Mouse (Mus musculus) left cerebral cortex, adult 2 months (tissue): ENCODE data around the gene Ptprt. TPM values are rescaled to one million over a fixed set of nuclear protein-coding genes. Genes with fewer than 3 reads are reported as not detected.
A peak's percentile ranks its signal among the peaks of the same experiment; 100 is the strongest.

ENCODE experiments used
- DNase-seq, 2 experiments: peaks; one replicate each; pipeline ENCODE4 v3.0.0; 2021 to 2022; ENCODE audit warnings: low spot score in 2 of 2, mixed read lengths in 1 of 2; ENCODE audit errors: extremely low spot score in 1 of 2
- H3K27ac ChIP-seq: fragments of 200-600 bp; 2 replicates; pipeline ENCODE4 v1.8.1; 2022
- H3K4me3 ChIP-seq: fragments of 200-600 bp; 2 replicates; pipeline ENCODE4 v1.8.1; 2022
- CTCF ChIP-seq: fragments of 200-600 bp; IDR thresholded peaks from 2 replicates; pipeline ENCODE4 v1.8.1; 2022; ENCODE audit warnings: antibody characterized with exemption, mild to moderate bottlenecking, moderate library complexity
- intact Hi-C: fragments of 180-260 bp; cut with DNase I; formaldehyde crosslinking; loops from one replicate; pipeline ENCODE4 v1.15.1; 2025
- long read RNA-seq, 2 experiments: library from polyadenylated mRNA; stranded (forward); transcript quantifications; one replicate each; pipeline ENCODE4 v2.0.0; 2021; ENCODE audit warnings: borderline mapping rate in 2 of 2
- total RNA-seq, 2 experiments: library from RNA; stranded (reverse); gene quantifications; 2 replicates each; pipeline ENCODE4 v1.2.3; 2021

The Ptprt gene
- 100 to 1,000 TPM; 101 to 103 TPM for total RNA-seq
- long read RNA-seq, experiment 1, partial matches to known transcripts: 0 of 13 reads
- long read RNA-seq, experiment 1, other reads (novel, unspliced or antisense): 13 of 13 reads
- long read RNA-seq, experiment 2, partial matches to known transcripts: 2 of 13 reads
- long read RNA-seq, experiment 2, other reads (novel, unspliced or antisense): 11 of 13 reads

DNA sequence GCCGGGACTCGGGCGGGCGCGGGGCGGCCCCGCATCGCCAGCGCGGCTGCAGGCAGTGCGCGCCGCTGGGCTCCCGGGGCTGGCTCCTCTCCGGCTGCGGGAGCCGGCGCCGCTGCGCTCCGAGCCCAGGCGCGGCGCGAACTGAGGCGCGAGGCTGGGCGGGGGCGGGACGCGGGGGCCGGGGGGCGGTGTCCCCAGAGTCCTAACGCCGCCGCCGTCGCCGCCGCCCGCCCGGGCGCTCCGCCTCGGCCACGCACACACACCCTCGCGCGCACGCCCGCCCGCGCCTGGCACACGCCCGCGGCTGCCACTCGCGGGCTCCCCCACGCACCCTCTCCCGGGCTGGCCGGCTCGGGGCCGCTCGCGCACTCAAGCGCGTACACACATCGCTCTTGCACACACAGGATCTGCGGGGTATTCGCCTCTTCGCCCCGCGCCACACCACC lies at the start of gene Ptprt:
Ptprt (minus strand) TSS at position 207 of the 446 bp plus-strand sequence.
- Histone ChIP-seq H3K4me3 (peak within 1 kb of the TSS; percentile 68), H3K27ac (peak within 1 kb of the TSS; percentile 68)
- DNase-seq: peak; percentile 68 to 69
- no peak for TF ChIP-seq CTCF
- intact Hi-C loops: loop anchor here (5.0 to 10.0 kb wide), 2 partner anchors 261 to 1326 kb away; no protein-coding TSS in a partner anchor

DNA sequence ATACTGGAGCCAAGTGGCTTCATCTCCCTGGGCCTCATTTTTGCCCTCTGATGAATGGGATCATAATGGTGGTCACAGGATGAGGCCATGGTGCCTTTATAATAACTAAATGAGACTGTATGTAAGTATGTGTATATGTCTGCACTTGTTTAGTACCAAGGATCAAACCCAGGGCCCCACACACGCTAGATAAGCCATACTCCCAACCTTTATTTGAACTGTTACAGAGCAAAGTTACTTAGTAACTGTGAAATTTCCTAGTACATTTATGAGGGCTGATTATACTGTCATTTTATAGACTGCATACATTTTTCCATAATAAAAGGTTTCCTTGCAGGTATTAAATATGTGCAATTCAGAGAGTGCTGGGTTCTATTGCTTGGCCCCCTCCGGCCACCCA lies 49.5 kb upstream of the Ptprt start:
- Histone ChIP-seq H3K27ac (no peak overlapping the region), H3K4me3 (no peak overlapping the region)
- DNase-seq: no peak
- no peak for TF ChIP-seq CTCF
- intact Hi-C loops: no loop called here

DNA sequence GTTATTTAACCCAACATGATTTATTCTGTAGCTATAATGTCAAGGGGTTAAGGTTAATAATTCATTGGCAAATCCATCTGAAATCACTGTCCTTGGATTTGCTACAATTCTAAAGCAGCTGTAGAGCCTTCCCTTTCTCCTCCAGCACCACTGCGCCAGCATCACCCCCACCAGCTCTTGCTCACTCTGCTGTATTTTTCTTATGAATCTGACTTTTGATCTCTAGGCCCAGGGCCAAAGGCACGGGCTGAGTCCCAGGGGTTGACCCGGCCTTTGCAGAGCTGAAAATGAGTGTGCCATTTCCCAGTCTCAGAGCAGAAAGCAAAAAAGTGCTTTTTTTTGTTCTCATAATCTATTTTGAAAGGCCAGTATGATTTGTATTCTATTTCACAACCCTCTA lies 38.7 kb upstream of the Ptprt start:
- TF ChIP-seq CTCF: no peak
- DNase-seq: no peak
- Histone ChIP-seq H3K4me3 (no peak overlapping the region), H3K27ac (no peak overlapping the region)
- intact Hi-C loops: no loop called here

DNA sequence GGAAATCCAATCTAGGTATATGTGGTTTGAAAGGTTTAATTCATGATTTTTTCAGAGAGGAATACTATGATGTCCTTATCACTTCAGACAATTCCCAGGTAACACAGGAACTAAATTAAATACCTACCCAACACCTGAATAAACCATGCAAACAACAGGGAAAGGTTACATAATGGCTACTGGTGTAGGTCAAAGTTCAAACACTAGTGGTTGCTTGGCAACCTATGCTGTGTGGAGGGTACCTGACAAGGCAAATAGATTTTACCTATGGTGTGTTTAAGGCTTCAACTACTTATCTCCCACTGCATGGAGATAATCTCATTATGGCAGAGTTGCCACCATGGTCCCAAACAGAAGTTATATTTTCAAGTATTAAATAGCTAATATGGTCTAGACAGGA lies 38.1 kb upstream of the Ptprt start:
- intact Hi-C loops: no loop called here
- Histone ChIP-seq H3K4me3 (no peak overlapping the region), H3K27ac (no peak overlapping the region)
- no peak for TF ChIP-seq CTCF
- no peak for DNase-seq

DNA sequence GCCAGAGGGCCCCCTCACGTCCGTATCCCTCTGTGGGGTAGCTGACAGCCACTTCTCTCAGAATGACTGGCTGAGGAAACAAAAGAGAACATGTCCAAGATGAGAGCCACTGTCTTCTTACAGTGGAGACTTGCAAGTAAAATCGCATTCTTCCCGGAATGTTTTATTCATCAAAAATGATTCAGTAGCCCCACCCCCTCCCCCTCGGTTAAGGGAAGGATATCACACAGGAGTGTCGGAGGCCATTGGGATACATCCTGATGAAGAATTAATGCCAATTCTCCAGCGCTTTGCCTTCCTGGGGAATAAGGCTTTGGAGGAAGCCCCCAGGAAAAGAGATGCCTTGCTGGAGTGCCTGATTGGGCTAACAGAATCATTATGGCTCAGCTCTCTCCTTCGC lies 37.1 kb upstream of the Ptprt start:
- intact Hi-C loops: no loop called here
- no peak overlapping the region for H3K4me3 ChIP-seq
- no peak for TF ChIP-seq CTCF
- no peak overlapping the region for H3K27ac ChIP-seq
- DNase-seq: no peak

DNA sequence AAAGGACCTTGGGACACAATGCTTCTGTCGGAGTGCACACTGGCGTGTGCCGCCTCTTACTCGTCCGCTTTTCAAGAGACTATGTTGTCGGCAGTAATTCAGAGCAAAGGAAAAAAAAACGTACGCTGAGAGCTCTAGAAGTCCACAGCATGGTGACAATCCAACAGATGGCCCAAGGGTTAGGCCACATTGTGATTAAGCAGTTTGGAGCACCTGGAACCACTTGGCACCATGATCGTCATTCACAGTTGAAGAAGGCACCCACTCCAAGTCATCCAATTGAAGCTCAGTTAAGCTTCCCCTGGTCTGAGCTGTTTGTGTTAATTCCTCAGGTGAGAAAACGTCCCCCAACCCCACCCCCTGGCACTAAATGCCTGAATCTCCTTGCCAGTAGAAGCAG lies 36.2 kb upstream of the Ptprt start:
- intact Hi-C loops: no loop called here
- DNase-seq: no peak
- no peak overlapping the region for H3K4me3 ChIP-seq
- TF ChIP-seq CTCF: no peak
- H3K27ac ChIP-seq: no peak overlapping the region

DNA sequence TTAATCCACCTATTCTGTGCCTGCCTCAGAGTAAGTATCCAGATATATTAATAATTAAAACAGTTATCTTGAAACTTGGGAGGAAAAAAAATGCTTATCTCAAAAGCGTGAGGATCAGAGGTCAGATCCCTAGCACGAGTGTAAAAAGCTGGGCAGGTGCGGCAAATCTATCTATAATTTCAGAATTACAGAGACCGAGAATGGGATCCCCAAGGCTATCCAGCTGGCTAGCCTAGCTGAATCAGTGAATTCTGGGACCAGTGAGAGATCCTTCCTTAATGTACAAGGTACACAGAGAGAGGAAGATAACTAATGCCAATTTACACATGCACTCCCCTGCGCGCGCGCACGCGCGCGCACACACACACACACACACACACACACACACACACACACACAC lies 31.2 kb upstream of the Ptprt start:
- TF ChIP-seq CTCF: no peak
- Histone ChIP-seq H3K4me3 (no peak overlapping the region), H3K27ac (no peak overlapping the region)
- intact Hi-C loops: no loop called here
- no peak for DNase-seq

DNA sequence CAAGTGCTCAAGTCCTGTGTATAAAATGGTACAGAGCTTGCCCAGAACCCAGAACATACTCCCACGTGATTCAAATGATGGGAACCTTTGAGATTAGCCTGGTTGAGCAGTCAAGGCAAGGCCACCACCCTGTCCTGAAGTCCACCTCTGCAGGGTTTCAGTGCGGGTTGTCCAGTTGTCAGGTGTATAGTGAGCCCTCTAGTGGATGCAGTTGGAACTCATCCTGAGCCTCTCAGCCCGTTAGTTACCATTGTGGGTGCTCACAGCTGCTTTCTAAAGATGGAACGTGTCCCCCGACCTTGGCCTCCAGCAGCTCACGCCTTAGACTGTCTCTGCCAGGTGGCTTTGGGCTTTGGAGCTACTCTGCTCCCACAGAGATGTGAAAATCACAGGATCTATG lies 21.7 kb upstream of the Ptprt start:
- TF ChIP-seq CTCF: peak; percentile 83
- DNase-seq: peak; percentile 50 to 56
- Histone ChIP-seq H3K4me3 (no peak overlapping the region), H3K27ac (no peak overlapping the region)
- intact Hi-C loops: loop anchor here (5.0 to 10.0 kb wide), 2 partner anchors 230 to 1218 kb away; no protein-coding TSS in a partner anchor

DNA sequence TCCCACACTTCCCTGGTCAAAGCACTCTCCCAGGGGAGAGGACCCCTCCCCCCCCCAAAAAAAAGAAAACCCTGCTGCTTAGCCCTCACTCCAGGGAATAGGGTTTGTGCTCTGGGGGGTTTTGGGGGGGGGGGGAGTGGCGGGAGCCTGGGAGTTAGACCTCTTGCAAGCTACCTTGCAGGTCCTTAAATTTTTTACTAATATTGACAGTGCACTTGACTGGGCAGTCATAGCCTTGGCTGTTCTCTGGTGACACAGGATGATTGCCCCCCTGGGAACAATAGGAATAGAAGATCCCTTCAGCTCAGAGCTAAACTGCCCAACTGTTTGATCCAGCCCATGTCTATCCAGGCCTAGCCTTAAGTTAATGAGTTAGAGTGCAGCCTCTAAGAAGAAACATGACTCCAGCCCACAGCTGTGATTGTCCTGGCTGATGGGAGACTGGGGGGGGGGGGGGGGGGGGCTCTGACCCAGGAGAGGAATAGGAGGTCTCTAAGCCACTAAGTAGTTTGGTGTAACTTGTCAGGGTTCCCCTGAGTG lies 1.6 kb upstream of the Ptprt start:
- Histone ChIP-seq H3K4me3 (no peak overlapping the region), H3K27ac (no peak overlapping the region)
- no peak for TF ChIP-seq CTCF
- DNase-seq: no peak
- intact Hi-C loops: loop anchor here (5.0 to 10.0 kb wide), 2 partner anchors 260 to 1328 kb away; no protein-coding TSS in a partner anchor

DNA sequence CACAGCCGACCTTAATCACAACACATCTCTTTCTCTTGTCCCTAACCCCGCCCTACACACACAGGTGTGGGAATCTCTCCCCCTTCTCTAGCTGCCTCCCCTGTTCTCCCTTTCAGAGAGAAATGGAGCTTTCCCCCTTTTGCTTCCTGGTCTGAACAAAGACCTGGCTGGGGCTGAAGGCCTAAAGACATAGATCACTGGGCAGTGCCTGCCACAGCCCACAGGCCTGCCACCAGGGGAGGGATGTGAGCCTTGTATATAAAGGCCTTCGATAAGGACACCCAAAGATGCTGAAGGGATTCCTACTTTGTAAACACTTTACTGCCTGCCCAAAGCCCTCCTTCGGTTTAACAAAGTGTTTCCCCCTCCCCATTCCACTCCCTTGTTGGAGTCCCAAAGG lies 786 bp upstream of the Ptprt start:
- intact Hi-C loops: loop anchor here (5.0 to 10.0 kb wide), 2 partner anchors 261 to 1327 kb away; no protein-coding TSS in a partner anchor
- peak; percentile 10 for TF ChIP-seq CTCF
- peak overlapping the region; percentile 68 for H3K27ac ChIP-seq

DNA sequence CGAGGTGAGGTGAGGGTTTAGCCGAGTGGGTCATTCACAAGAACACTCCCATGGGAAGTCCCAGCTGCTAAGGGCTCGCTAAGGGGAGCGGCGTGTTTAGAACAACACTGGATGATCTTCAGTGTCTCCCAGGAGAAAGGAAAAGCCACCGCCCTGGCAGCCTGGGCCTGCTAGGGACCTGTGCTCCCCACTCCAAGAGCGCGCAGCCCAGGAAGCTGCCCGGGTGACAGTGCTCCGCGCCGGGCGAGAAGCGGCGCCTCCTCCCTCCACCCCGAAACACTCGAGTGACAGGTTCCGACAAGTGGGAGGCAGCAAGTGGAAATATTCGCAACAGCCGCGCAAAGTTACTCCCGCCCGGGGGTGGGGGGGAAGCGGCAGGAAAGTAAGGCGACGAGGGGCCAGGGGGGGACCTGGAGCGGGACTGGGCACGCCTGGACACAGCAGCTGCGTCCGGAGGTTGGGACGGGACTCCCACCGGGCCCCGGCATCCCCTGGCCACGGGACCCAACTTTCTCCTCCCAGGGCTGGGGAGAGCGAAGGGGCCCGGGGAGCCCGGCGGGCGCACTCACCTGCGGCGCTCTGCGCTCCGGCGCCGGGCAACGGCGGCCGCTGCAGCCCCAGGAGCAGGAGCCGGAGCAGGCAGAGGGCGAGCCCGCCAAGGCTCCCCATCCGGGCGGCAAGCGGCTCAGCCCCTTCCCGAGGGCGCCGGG lies 561 bp downstream of the Ptprt start:
- intact Hi-C loops: loop anchor here (5.0 to 10.0 kb wide), 2 partner anchors 262 to 1326 kb away; no protein-coding TSS in a partner anchor
- TF ChIP-seq CTCF: no peak

More for the DNA sequence above, 786 bp upstream of the Ptprt start:
- H3K4me3 ChIP-seq: peak overlapping the region; percentile 68
- no peak for DNase-seq

DNA sequence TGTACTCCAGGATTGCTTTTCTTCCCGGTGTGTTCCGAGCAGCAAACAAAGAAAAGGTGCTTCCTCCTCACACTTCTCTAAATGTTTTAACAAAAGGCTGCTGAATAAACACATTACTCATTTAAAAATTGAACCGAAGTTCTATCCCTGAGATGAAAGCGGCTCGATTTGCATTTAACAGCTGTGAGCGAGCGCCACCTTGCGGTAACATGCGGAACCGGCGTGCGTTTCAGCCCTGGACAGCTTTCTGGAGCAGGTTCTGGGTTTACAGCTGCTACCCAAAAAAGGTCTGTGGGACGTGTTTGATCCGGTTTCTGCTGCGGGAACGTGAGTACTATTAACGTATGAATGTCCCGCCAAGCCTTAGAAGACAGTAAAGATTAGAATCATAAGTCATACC lies 1.9 kb downstream of the Ptprt start:
- Histone ChIP-seq H3K4me3 (peak overlapping the region; percentile 68), H3K27ac (peak overlapping the region; percentile 50)
- peak; percentile 89 to 97 for DNase-seq
- TF ChIP-seq CTCF: peak; percentile 99
- intact Hi-C loops: loop anchor here (2.0 to 5.0 kb wide), 4 partner anchors 130 to 1187 kb away; no protein-coding TSS in a partner anchor

More for the DNA sequence above, 561 bp downstream of the Ptprt start:
- peak overlapping the region; percentile 66 for H3K27ac ChIP-seq
- DNase-seq: peak; percentile 47 to 60
- peak overlapping the region; percentile 68 for H3K4me3 ChIP-seq
